Mouse (Mus musculus): ENCODE measurements around the gene Rcn1. TPM values are rescaled to one million over a fixed set of nuclear protein-coding genes. Genes with fewer than 3 reads are reported as not detected.
A peak's percentile ranks its signal among the peaks of the same experiment; 100 is the strongest.

The Rcn1 gene
- polyA plus RNA-seq, 1 experiment from 2014 or later: 79.6 TPM

- Histone ChIP-seq H3K4me2 (peak overlapping the region; percentile 7; the same call in 1 of the 2 replicates), H3K4me1 (replicated peaks; ENCODE audit: control insufficient read depth, insufficient read depth, low read length) (peaks cover 19% of the 10 kb centered on the region), H3K27ac (ENCODE audit: low read depth, low read length) (no peak overlapping the region), H3K36me3 (ENCODE audit: control insufficient read depth, insufficient read depth, low read length) (peaks cover 43% of the 10 kb centered on the region), H3K9me3 (ENCODE audit: control insufficient read depth, low read length) (no peaks in the 10 kb centered on the region), H3K9ac (ENCODE audit: low read depth, low read length) (no peak overlapping the region), H3K27me3 (replicated peaks; ENCODE audit: control insufficient read depth, insufficient read depth, low read length) (no peaks in the 10 kb centered on the region), H3K4me3 (ENCODE audit: low read depth, low read length) (no peak overlapping the region)
- WGBS: 67% methylated on average over 6 of the region's 6 CpGs
- DNase-seq (ENCODE audit: low spot score) (no peak), ATAC-seq (replicated peaks; ENCODE audit: low FRiP score) (peak; percentile 70)
Observed at GRCm38 (mm10) chr2:105390653-105391413, 8.3 kb downstream of the Rcn1 start.

GRCm38 (mm10) chr2:105389007-105389890, 9.9 kb downstream of the Rcn1 start:
- no peak for DNase-seq (ENCODE audit: low spot score)
- Histone ChIP-seq H3K4me1 (replicated peaks; ENCODE audit: control insufficient read depth, insufficient read depth, low read length) (peaks cover 16% of the 10 kb centered on the region), H3K36me3 (ENCODE audit: control insufficient read depth, insufficient read depth, low read length) (peaks cover 47% of the 10 kb centered on the region), H3K9ac (ENCODE audit: low read depth, low read length) (no peak overlapping the region), H3K4me2 (no peak overlapping the region), H3K9me3 (ENCODE audit: control insufficient read depth, low read length) (no peaks in the 10 kb centered on the region), H3K27me3 (replicated peaks; ENCODE audit: control insufficient read depth, insufficient read depth, low read length) (no peaks in the 10 kb centered on the region), H3K4me3 (ENCODE audit: low read depth, low read length) (no peak overlapping the region), H3K27ac (ENCODE audit: low read depth, low read length) (no peak overlapping the region)
- WGBS: 88% methylated on average over 17 of the region's 17 CpGs
- ATAC-seq (replicated peaks; ENCODE audit: low FRiP score): no peak

- no peak overlapping the region for H3K4me2 ChIP-seq
- ATAC-seq (replicated peaks; ENCODE audit: low FRiP score): no peak
- no peak for DNase-seq (ENCODE audit: low spot score)
- H3K9me3 ChIP-seq (ENCODE audit: control insufficient read depth, low read length): no peaks in the 10 kb centered on the region
- H3K9ac ChIP-seq (ENCODE audit: low read depth, low read length): no peak overlapping the region
- H3K36me3 ChIP-seq (ENCODE audit: control insufficient read depth, insufficient read depth, low read length): peaks cover 39% of the 10 kb centered on the region
- 83% methylated on average over 4 of the region's 4 CpGs for whole genome bisulfite sequencing
- no peak overlapping the region for H3K27ac ChIP-seq (ENCODE audit: low read depth, low read length)
- no peaks in the 10 kb centered on the region for H3K27me3 ChIP-seq (replicated peaks; ENCODE audit: control insufficient read depth, insufficient read depth, low read length)
- H3K4me1 ChIP-seq (replicated peaks; ENCODE audit: control insufficient read depth, insufficient read depth, low read length): peaks cover 10% of the 10 kb centered on the region
- H3K4me3 ChIP-seq (ENCODE audit: low read depth, low read length): no peak overlapping the region
Observed at GRCm38 (mm10) chr2:105386418-105386817, 12.7 kb downstream of the Rcn1 start.

DNA sequence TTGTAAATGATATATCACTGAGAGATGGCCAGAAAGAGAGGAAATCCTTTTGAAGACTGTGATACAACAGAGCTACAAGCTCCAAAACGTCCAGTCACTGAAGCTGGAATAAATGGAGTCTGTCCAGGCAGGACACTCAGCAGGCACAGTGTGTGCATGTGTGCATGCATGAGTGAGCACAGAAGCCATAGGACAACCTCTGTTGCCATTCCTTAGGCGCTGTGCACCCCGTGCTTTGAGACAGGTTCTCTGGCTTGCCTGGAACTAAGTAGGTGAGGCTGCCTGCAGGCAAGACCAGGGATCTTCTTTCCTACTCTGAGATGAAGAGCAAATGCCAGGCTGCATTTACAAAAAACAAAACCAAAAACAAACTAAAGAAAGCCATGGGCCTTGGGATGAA, 14.1 kb downstream of the Rcn1 start:
- Histone ChIP-seq H3K4me3 (ENCODE audit: low read depth, low read length) (no peak overlapping the region), H3K27ac (ENCODE audit: low read depth, low read length) (no peak overlapping the region), H3K9ac (ENCODE audit: low read depth, low read length) (no peak overlapping the region), H3K4me1 (replicated peaks; ENCODE audit: control insufficient read depth, insufficient read depth, low read length) (0 out of 2 replicates have a peak, but pooled peaks cover 2% of the 10 kb centered on the region), H3K9me3 (ENCODE audit: control insufficient read depth, low read length) (no peaks in the 10 kb centered on the region), H3K27me3 (replicated peaks; ENCODE audit: control insufficient read depth, insufficient read depth, low read length) (no peaks in the 10 kb centered on the region), H3K4me2 (no peak overlapping the region), H3K36me3 (ENCODE audit: control insufficient read depth, insufficient read depth, low read length) (peaks cover 29% of the 10 kb centered on the region)
- ATAC-seq (replicated peaks; ENCODE audit: low FRiP score) (no peak), DNase-seq (ENCODE audit: low spot score) (no peak)
- 82% methylated on average over 3 of the region's 3 CpGs for WGBS

DNA sequence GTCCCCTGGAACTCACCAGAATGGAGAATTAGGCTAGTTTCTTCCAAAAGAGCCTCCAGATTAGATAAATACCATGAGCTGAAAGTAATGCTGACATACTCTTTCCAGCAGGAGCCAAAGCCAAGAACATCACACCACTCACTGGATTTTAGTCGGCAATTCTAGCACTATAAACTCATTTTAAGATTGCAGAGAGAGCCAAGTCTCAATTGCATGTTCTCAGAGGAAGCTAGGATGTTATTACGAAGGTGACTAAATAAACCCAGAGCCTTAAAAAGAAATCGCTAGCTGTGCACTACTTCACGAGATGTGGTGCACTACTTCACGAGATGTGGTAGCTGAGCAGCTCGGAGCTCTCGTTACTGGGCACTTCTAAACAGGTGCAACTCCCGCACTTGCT, 16.1 kb downstream of the Rcn1 start:
- H3K9me3 ChIP-seq (ENCODE audit: control insufficient read depth, low read length): no peaks in the 10 kb centered on the region
- H3K36me3 ChIP-seq (ENCODE audit: control insufficient read depth, insufficient read depth, low read length): peaks cover 20% of the 10 kb centered on the region
- H3K27ac ChIP-seq (ENCODE audit: low read depth, low read length): no peak overlapping the region
- DNase-seq (ENCODE audit: low spot score): no peak
- WGBS: 91% methylated on average over 8 of the region's 8 CpGs
- no peaks in the 10 kb centered on the region for H3K27me3 ChIP-seq (replicated peaks; ENCODE audit: control insufficient read depth, insufficient read depth, low read length)
- H3K4me1 ChIP-seq (replicated peaks; ENCODE audit: control insufficient read depth, insufficient read depth, low read length): 0 out of 2 replicates have a peak, but pooled peaks cover 2% of the 10 kb centered on the region
- no peak overlapping the region for H3K4me3 ChIP-seq (ENCODE audit: low read depth, low read length)
- no peak overlapping the region for H3K4me2 ChIP-seq
- no peak for ATAC-seq (replicated peaks; ENCODE audit: low FRiP score)
- H3K9ac ChIP-seq (ENCODE audit: low read depth, low read length): no peak overlapping the region

GRCm38 (mm10) chr2:105380757-105381319, 18.3 kb downstream of the Rcn1 start:
- H3K36me3 ChIP-seq (ENCODE audit: control insufficient read depth, insufficient read depth, low read length): peaks cover 5% of the 10 kb centered on the region; the same call in 1 of the 2 replicates
- H3K9me3 ChIP-seq (ENCODE audit: control insufficient read depth, low read length): no peaks in the 10 kb centered on the region
- no peak overlapping the region for H3K9ac ChIP-seq (ENCODE audit: low read depth, low read length)
- H3K4me1 ChIP-seq (replicated peaks; ENCODE audit: control insufficient read depth, insufficient read depth, low read length): 0 out of 2 replicates have a peak, but pooled peaks cover 2% of the 10 kb centered on the region
- WGBS: 64% methylated on average over 3 of the region's 3 CpGs
- H3K27ac ChIP-seq (ENCODE audit: low read depth, low read length): no peak overlapping the region
- H3K4me2 ChIP-seq: no peak overlapping the region
- no peak overlapping the region for H3K4me3 ChIP-seq (ENCODE audit: low read depth, low read length)
- no peaks in the 10 kb centered on the region for H3K27me3 ChIP-seq (replicated peaks; ENCODE audit: control insufficient read depth, insufficient read depth, low read length)
- ATAC-seq (replicated peaks; ENCODE audit: low FRiP score): 0 out of 2 replicates have a peak, but pooled peaks have one; percentile 14
- no peak for DNase-seq (ENCODE audit: low spot score)

DNA sequence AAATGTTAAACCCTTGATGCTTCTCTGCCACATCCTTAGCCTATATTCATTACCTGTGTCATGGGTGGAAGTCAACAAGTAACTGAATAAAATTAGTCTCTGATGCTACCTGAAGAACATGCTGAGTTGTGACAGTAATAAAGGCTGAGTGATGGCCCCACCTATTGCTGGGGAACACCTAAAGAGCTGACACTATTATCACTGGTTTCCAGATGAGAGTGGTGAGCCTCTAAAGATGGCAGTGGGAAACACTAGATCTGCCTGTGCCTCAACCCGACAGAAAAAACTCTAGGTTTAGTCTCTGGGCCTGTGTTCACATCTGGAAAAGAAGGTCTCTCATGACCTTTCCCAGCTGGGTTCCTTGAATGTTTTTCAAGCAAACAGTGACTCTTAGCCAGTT, 19.4 kb downstream of the Rcn1 start:
- no peaks in the 10 kb centered on the region for H3K9me3 ChIP-seq (ENCODE audit: control insufficient read depth, low read length)
- H3K27me3 ChIP-seq (replicated peaks; ENCODE audit: control insufficient read depth, insufficient read depth, low read length): no peaks in the 10 kb centered on the region
- H3K4me3 ChIP-seq (ENCODE audit: low read depth, low read length): no peak overlapping the region
- no peak overlapping the region for H3K27ac ChIP-seq (ENCODE audit: low read depth, low read length)
- H3K36me3 ChIP-seq (ENCODE audit: control insufficient read depth, insufficient read depth, low read length): no peaks in the 10 kb centered on the region
- H3K4me1 ChIP-seq (replicated peaks; ENCODE audit: control insufficient read depth, insufficient read depth, low read length): 0 out of 2 replicates have a peak, but pooled peaks cover 2% of the 10 kb centered on the region
- DNase-seq (ENCODE audit: low spot score) (no peak), ATAC-seq (replicated peaks; ENCODE audit: low FRiP score) (peak; percentile 84)
- H3K9ac ChIP-seq (ENCODE audit: low read depth, low read length): no peak overlapping the region
- WGBS: 64% methylated on average over 1 of the region's 1 CpGs
- no peak overlapping the region for H3K4me2 ChIP-seq

GRCm38 (mm10) chr2:105375705-105376104, 23.4 kb downstream of the Rcn1 start:
- H3K4me3 ChIP-seq (ENCODE audit: low read depth, low read length): no peak overlapping the region
- DNase-seq (ENCODE audit: low spot score): no peak
- H3K27ac ChIP-seq (ENCODE audit: low read depth, low read length): no peak overlapping the region
- 0 out of 2 replicates have a peak, but pooled peaks cover 2% of the 10 kb centered on the region for H3K4me1 ChIP-seq (replicated peaks; ENCODE audit: control insufficient read depth, insufficient read depth, low read length)
- peaks cover 5% of the 10 kb centered on the region; the same call in 1 of the 2 replicates for H3K27me3 ChIP-seq (replicated peaks; ENCODE audit: control insufficient read depth, insufficient read depth, low read length)
- ATAC-seq (replicated peaks; ENCODE audit: low FRiP score): no peak
- 78% methylated on average over 4 of the region's 4 CpGs for WGBS
- H3K9me3 ChIP-seq (ENCODE audit: control insufficient read depth, low read length): no peaks in the 10 kb centered on the region
- no peaks in the 10 kb centered on the region for H3K36me3 ChIP-seq (ENCODE audit: control insufficient read depth, insufficient read depth, low read length)
- H3K9ac ChIP-seq (ENCODE audit: low read depth, low read length): no peak overlapping the region
- H3K4me2 ChIP-seq: no peak overlapping the region
